Mouse (Mus musculus) kidney, adult 8-10 months (tissue): ENCODE results near the gene Defb45.

ENCODE experiments used
- DNase-seq, 2 experiments: peaks; one replicate each; pipeline ENCODE4 v3.0.0; 2022

Gene Defb45

DNA sequence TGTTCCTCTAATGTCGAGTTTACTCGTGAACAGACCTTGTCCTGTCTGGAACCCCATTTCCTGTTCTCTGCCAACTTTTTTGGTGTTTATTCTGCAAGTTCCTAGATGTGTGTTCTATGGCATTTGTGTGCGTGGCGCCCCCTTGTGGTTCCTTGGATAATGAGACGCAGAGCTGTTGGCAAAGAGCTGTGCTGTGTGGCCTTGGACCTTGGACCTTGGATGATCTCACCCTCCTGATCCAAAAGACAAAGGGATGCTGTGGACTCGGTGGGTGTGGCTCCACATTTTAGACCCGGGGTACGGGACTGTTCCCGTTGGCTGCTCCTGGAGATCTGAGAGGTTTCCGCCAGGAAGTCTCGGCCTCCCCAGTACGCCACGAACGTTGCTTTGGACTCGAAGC, 4.9 kb upstream of the Defb45 start, which contains the start of gene Defb36:
Gene Defb36 (plus strand): TSS at position 271 of the 400 bp plus-strand sequence.
- peak; percentile 48 to 80 for DNase-seq

DNA sequence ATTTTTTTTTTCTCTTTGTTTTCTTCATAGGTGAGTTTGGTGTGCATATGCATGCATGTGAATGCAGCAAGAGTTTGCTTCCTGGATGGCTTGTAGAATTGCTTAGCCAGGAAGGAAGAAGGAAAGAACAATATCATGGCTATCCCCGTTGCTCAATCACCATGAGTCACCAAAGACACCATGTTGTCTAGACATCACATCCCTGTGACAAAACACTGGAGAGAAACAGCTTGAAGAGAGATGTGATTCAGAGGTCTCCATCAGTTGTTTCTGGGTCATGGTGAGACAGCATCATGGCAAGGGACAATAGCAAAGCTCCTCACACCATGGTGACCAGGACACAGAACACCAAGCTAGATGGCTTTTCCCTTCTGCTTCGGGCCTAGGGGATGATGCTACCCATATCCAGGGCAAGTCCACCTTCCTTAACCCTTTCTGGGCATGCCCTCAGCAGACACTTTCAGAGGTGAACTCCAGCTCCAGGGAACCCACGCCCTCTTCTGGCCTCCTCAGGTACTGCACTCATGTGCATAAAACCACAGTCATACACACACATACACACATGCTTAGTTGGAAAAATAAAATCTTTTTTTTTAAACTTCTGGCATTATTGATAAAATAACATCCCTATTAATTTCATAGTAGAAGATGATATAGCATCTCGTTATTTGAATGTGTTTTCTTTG, 2.2 kb upstream of the Defb45 start:
- no peak for DNase-seq

GRCm38 (mm10) chr2:152600076-152600475, 877 bp upstream of the Defb45 start:
- DNase-seq = no peak

GRCm38 (mm10) chr2:152589021-152589420, 10.2 kb downstream of the Defb45 start:
- DNase-seq = no peak

DNA sequence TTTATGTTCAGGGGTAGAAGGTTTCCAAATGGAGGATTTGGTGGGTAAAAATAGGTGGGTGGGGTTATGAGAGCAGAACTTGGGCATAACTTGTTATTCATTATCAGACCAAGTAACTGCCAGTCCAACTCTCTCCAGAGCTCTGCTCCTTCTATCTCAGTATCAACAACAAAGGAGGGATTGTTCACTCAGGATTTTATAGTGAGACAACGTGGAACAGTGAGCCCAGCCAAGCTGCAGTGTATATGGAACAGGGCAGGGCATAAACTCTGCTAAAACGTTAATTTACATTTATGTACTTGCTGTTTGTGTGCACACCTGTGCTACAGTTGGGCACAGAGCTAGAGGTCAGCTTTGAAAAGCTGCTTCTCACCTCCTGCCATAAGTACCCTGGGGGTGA, 10.7 kb downstream of the Defb45 start:
- no peak for DNase-seq

DNA sequence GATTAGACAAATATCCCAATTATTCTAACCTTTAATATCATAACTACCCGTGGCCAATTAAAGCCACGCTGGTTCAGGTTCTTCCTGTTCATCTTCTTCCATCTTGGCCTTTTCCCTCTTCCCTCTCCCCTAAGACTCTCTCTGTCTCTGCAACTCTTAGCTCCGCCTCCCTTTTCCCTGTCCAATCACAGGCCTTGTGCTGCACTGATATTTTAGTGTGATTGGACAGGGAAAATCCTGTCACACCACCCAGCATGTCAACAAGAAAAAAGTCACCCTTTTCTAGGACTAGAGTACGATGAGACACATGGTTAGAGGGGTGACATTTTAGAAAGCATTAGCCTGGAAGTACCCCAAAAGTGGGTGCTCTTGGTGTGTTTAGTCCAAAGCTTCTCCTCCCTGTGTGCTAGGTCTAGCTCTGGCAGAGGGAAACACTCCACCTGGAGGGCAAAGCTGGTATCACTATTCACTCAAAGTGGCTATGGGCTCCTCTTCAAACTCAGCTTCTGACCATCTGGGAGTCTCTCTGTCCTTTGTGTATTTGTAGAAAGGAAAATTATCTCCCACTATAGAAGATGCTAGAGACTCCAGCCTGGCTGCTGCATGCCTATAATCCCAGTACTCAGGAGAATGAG, 12.2 kb downstream of the Defb45 start:
- DNase-seq = peak in 1 of 2 experiments; percentile 50

DNA sequence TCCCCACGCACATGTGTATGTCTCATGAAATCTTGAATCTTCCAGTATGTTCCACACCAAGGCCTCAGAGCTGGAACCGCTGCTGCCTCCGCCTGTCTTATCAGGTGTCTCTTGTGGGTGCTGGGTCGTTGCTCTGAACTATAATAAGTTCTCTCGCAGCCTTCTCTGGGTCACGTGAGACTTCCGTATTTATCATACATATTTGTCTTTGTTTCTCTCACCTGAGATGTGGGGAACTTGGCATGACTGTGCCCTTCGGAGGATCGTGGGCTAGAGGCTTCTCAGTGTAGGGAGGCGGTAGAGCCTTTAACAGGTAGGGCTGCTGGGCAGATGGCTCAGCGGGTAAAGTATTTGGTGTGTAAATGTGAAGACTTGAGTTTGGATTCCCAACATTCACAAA, 18.6 kb downstream of the Defb45 start:
- no peak for DNase-seq

DNA sequence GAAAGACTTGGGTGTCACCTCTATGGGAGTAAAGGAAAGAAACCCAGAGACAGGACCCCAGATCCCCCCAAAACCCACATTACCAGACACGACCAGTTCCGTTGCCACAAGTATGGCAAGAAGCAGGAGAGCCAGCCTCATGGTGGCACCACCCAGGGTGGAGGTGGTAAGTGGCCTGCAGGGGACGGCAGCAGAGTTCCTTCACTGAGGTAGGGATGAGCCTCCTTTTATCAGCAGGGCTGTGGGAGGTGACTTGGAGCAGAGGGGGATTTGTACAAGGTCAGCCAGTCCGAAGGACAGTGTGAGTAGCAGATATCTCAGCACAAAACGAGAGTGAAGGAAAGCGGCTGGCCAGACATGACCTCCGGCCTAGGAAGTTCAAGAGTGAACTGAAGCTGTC, 19.1 kb downstream of the Defb45 start, which contains the start of gene Defb19:
Gene Defb19 (minus strand): TSS at position 206 of the 400 bp plus-strand sequence.
- DNase-seq = no peak

GRCm38 (mm10) chr2:152573484-152573883, 25.7 kb downstream of the Defb45 start:
- DNase-seq = no peak

DNA sequence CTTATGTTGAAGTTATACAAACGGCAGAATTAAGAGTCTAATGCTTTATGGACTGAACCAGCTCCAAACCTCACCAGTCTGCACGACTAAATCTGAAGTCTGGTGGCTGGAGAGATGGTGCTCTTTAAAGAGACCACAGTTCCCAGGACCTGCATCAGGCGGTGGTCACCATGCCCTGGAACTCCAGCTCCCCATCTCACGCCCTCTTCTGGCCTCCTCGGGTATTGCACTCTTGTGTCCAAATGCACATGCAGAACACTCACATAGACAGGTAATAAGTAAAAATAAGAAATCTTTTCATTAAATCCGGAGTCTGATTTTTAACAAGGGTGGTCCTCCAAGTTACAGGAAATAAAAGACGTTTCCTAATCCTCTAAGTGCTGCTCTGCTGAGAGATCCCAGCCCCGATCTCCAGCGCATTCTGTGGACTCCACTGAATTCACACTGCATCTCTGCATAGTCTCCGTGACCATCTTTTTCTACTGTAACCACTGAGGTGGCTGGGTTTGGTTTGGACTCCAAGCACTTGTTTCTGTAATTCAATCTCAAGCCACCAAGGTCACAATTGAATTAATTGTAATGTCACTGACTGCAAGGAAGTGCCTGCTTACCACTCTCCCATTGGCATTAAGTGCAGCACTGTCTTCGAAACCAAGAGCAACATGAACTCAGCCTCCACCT, 26.9 kb downstream of the Defb45 start, which contains the start of gene Defb21:
Gene Defb21 (plus strand): TSS at position 631 of the 681 bp plus-strand sequence.
- DNase-seq = no peak

GRCm38 (mm10) chr2:152570313-152570712, 28.9 kb downstream of the Defb45 start:
- peak; percentile 65 to 73 for DNase-seq

DNA sequence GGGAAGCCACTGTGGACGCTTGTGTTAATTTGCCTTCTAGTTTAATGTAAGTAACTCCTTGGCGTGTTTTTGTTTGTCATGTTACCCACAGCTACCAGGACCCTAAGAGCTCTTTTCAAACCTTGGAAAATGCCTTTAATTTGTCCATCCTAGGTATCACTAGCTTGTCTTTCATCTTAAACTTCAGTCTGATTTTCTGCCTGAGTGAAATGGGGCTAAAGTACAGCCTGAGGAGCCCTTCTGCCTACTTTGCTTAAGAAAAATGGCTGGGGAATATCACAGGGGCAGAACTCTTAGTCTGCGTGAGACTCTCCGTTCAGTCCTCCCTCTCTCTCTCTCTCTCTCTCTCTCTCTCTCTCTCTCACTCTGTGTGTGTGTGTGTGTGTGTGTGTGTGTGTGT, 29.3 kb downstream of the Defb45 start:
- DNase-seq = peak in 1 of 2 experiments; percentile 27

DNA sequence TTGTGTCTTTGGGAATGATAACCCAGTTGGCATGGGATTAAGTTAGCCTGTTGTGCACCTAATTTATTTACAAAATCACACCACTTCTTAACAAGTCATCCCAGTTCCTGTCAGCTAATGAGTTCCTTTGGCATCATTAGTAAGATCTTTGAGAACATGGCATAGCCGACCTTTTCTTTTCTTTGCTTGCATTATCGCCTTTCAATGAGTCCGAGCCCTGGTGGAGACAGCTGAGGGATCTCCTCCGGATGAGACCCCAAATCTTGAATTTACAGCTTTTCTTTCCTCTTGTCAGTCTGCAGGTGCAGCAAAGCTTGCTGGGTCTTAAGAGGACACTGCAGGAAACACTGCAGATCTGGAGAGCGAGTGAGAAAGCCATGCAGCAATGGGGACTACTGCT, 30.2 kb downstream of the Defb45 start, which contains the start of gene Gm17416:
Gene Gm17416 (plus strand): TSS at position 301 of the 400 bp plus-strand sequence.
- no peak for DNase-seq

DNA sequence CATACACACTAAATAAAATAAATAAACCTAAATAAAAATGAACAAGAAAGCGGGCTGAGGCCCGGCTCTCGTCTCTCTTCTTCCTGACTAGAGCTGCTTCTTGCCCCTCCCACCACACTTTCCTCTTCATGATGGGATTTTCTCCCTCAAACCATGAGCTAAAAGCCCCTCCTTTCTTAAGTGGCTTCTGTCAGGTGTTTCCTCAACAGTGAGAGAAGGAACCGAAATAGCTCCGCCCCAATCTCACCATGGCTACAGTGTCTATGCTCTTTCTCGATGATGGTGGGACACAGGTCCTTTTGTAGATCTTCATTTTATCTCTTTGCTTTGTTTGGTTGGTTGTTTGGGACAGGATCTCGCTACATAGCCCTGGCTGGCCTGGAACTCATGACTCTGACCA, 42.5 kb downstream of the Defb45 start:
- DNase-seq = no peak

GRCm38 (mm10) chr2:152553774-152554423, 45.3 kb downstream of the Defb45 start:
- peak; percentile 55 to 79 for DNase-seq

DNA sequence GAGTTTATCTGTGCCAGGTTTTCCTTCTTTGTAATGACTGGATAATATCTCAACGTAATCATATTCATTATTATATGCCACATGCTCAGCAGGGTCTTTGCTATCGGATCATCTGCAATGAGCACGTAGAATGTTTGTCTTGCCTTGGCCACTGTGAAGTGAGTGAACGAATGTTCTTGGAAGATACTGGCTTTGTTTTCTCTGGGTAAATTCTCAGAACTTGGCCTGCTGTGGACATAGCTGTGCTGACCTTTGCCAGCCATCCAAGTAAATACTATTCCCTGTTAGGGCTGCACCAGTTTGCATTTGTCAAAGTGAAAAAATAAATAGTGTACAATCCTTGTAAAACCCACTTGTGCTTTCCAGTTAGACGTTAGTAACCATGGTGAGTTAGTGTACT, 51.1 kb downstream of the Defb45 start:
- DNase-seq = no peak

- DNase-seq = peak; percentile 68 to 80
Measured at GRCm38 (mm10) chr2:152544691-152545090, 54.5 kb downstream of the Defb45 start.

GRCm38 (mm10) chr2:152543478-152543877, 55.7 kb downstream of the Defb45 start:
- peak; percentile 66 to 83 for DNase-seq
